Mouse (Mus musculus): ENCODE results near the gene Creld1. TPM values are rescaled to one million over a fixed set of nuclear protein-coding genes. Genes with fewer than 3 reads are reported as not detected.

Gene Creld1
- total and polyA plus RNA-seq, 3 experiments = 5.9 to 26.7 TPM; not detected in 1

GRCm38 (mm10) chr6:113494258-113494788 lies 11.2 kb downstream of the Creld1 start:
- H3K27me3 ChIP-seq (ENCODE audit: control insufficient read depth in 1 of 2, insufficient read depth in 2 of 2, low read length in 2 of 2) = no peaks in the 10 kb centered on the region
- no peak overlapping the region for H3K9ac ChIP-seq (ENCODE audit: control insufficient read depth, low read depth, low read length, poor library complexity, severe bottlenecking)
- no peak for DNase-seq (ENCODE audit: low read depth, low spot score)
- no peak overlapping the region for H3K4me3 ChIP-seq (ENCODE audit: control insufficient read depth in 1 of 2, insufficient read depth in 1 of 2, low read depth in 2 of 2, low read length in 2 of 2)
- H3K36me3 ChIP-seq (ENCODE audit: control insufficient read depth in 1 of 2, insufficient read depth in 2 of 2, low read length in 2 of 2) = no peaks in the 10 kb centered on the region
- no peaks in the 10 kb centered on the region for H3K9me3 ChIP-seq (replicated peaks; ENCODE audit: insufficient read depth, low read length)
- no peak overlapping the region for H3K27ac ChIP-seq (ENCODE audit: control insufficient read depth, low read depth, low read length)
- H3K79me2 ChIP-seq (ENCODE audit: control insufficient read depth, insufficient read depth, low read length, poor library complexity) = no peaks in the 10 kb centered on the region
- H3K4me1 ChIP-seq (ENCODE audit: control insufficient read depth in 1 of 2, insufficient read depth in 2 of 2, low read length in 2 of 2) = no peaks in the 10 kb centered on the region
- TF ChIP-seq EP300 (IDR thresholded peaks at IDR 0.05; ENCODE audit: low read depth in 1 of 2, low read length in 2 of 2) (no peak), MYC (IDR thresholded peaks at IDR 0.05; ENCODE audit: low read depth, low read length) (no peak), CTCF (IDR thresholded peaks at IDR 0.05 in 2 of 3, conservative IDR thresholded peaks at IDR 0.05 in 1 of 3; ENCODE audit: control insufficient read depth in 1 of 3, insufficient read depth in 1 of 3, low read depth in 2 of 3, low read length in 3 of 3, poor library complexity in 1 of 3, severe bottlenecking in 1 of 3) (peak in 2 of 3 experiments; percentile 2 to 46; a peak in 3 of 6 replicates), CHD2 (IDR thresholded peaks at IDR 0.05; ENCODE audit: low read length) (no peak), RCOR1 (IDR thresholded peaks at IDR 0.05; ENCODE audit: low read depth, low read length) (no peak)

GRCm38 (mm10) chr6:113495071-113495675 lies 12.1 kb downstream of the Creld1 start:
- H3K4me1 ChIP-seq (ENCODE audit: control insufficient read depth in 1 of 2, insufficient read depth in 2 of 2, low read length in 2 of 2) = peaks cover 1 to 2% of the 10 kb centered on the region in 2 experiments; a peak in 3 of 4 replicates

GRCm38 (mm10) chr6:113499346-113499745 lies 16.2 kb downstream of the Creld1 start:
- peak overlapping the region; percentile 52 to 68 for H3K4me3 ChIP-seq (ENCODE audit: control insufficient read depth in 1 of 2, insufficient read depth in 1 of 2, low read depth in 2 of 2, low read length in 2 of 2)
- DNase-seq (ENCODE audit: low read depth, low spot score) = peak; percentile 77
- H3K27me3 ChIP-seq (ENCODE audit: control insufficient read depth in 1 of 2, insufficient read depth in 2 of 2, low read length in 2 of 2) = no peaks in the 10 kb centered on the region
- peak overlapping the region; percentile 73 for H3K27ac ChIP-seq (ENCODE audit: control insufficient read depth, low read depth, low read length)
- peaks cover 2 to 3% of the 10 kb centered on the region in 2 experiments; a peak in 3 of 4 replicates for H3K4me1 ChIP-seq (ENCODE audit: control insufficient read depth in 1 of 2, insufficient read depth in 2 of 2, low read length in 2 of 2)
- peaks cover 0 to 6% of the 10 kb centered on the region in 2 experiments; a peak in 2 of 4 replicates for H3K36me3 ChIP-seq (ENCODE audit: control insufficient read depth in 1 of 2, insufficient read depth in 2 of 2, low read length in 2 of 2)
- TF ChIP-seq MAX (IDR thresholded peaks at IDR 0.05; ENCODE audit: low read length) (peak; percentile 70), RCOR1 (IDR thresholded peaks at IDR 0.05; ENCODE audit: low read depth, low read length) (no peak), MAFK (IDR thresholded peaks at IDR 0.05; ENCODE audit: borderline replicate concordance, low read depth, low read length) (no peak), HCFC1 (IDR thresholded peaks at IDR 0.05; ENCODE audit: low read depth, low read length) (peak; percentile 57; the same call in 1 of the 2 replicates), E2F4 (IDR thresholded peaks at IDR 0.05; ENCODE audit: borderline replicate concordance, low read depth, low read length) (no peak), MYC (IDR thresholded peaks at IDR 0.05; ENCODE audit: low read depth, low read length) (no peak), MAZ (IDR thresholded peaks at IDR 0.05; ENCODE audit: low read depth, low read length) (0 out of 2 replicates have a peak, but pooled peaks have one; percentile 13), MXI1 (IDR thresholded peaks at IDR 0.05; ENCODE audit: low read depth, low read length) (peak; percentile 63)
- no peaks in the 10 kb centered on the region for H3K79me2 ChIP-seq (ENCODE audit: control insufficient read depth, insufficient read depth, low read length, poor library complexity)
- peak overlapping the region; percentile 58 for H3K9ac ChIP-seq (ENCODE audit: control insufficient read depth, low read depth, low read length, poor library complexity, severe bottlenecking)
- H3K9me3 ChIP-seq (replicated peaks; ENCODE audit: insufficient read depth, low read length) = no peaks in the 10 kb centered on the region

More at GRCm38 (mm10) chr6:113495071-113495675, 12.1 kb downstream of the Creld1 start:
- Histone ChIP-seq H3K27me3 (ENCODE audit: control insufficient read depth in 1 of 2, insufficient read depth in 2 of 2, low read length in 2 of 2) (no peaks in the 10 kb centered on the region), H3K9me3 (replicated peaks; ENCODE audit: insufficient read depth, low read length) (no peaks in the 10 kb centered on the region), H3K27ac (ENCODE audit: control insufficient read depth, low read depth, low read length) (no peak overlapping the region), H3K36me3 (ENCODE audit: control insufficient read depth in 1 of 2, insufficient read depth in 2 of 2, low read length in 2 of 2) (peaks cover 0 to 6% of the 10 kb centered on the region in 2 experiments; a peak in 2 of 4 replicates), H3K4me3 (ENCODE audit: control insufficient read depth in 1 of 2, insufficient read depth in 1 of 2, low read depth in 2 of 2, low read length in 2 of 2) (no peak overlapping the region), H3K79me2 (ENCODE audit: control insufficient read depth, insufficient read depth, low read length, poor library complexity) (no peaks in the 10 kb centered on the region), H3K9ac (ENCODE audit: control insufficient read depth, low read depth, low read length, poor library complexity, severe bottlenecking) (no peak overlapping the region)
- TF ChIP-seq MYC (IDR thresholded peaks at IDR 0.05; ENCODE audit: low read depth, low read length) (no peak), MEF2A (IDR thresholded peaks at IDR 0.05; ENCODE audit: extremely low read depth, insufficient replicate concordance, low read depth, low read length, poor library complexity, severe bottlenecking) (no peak), MAFK (IDR thresholded peaks at IDR 0.05; ENCODE audit: borderline replicate concordance, low read depth, low read length) (no peak), USF1 (IDR thresholded peaks at IDR 0.05; ENCODE audit: low read depth, low read length) (no peak), RAD21 (IDR thresholded peaks at IDR 0.05; ENCODE audit: low read depth, low read length) (no peak), ELF1 (IDR thresholded peaks at IDR 0.05; ENCODE audit: low read depth, low read length) (no peak), GABPA (IDR thresholded peaks at IDR 0.05; ENCODE audit: low read depth, low read length) (no peak)
- DNase-seq (ENCODE audit: low read depth, low spot score) = no peak
